Mouse (Mus musculus) neural tube, embryonic 12.5 days (tissue): ENCODE results near the gene Stard7. TPM values are rescaled to one million over a fixed set of nuclear protein-coding genes. Genes with fewer than 3 reads are reported as not detected.

ENCODE experiments used
- ATAC-seq: fragments of 200-750 bp; cut with Nextera tagmentation; 2 replicates; pipeline ENCODE4 v1.8.0; 2017; ENCODE audit warnings: low read depth, mild to moderate bottlenecking, moderate TSS enrichment, moderate library complexity; ENCODE audit not compliant: low FRiP score
- H3K27ac ChIP-seq: fragments of 300-500 bp; sonication (generic); 2 replicates; pipeline ENCODE4 v1.5.1; 2016
- H3K27me3 ChIP-seq: fragments of 300-500 bp; sonication (generic); replicated peaks from 2 replicates; pipeline ENCODE4 v1.6.1; 2016; ENCODE audit warnings: mild to moderate bottlenecking
- H3K36me3 ChIP-seq: fragments of 300-500 bp; sonication (generic); 2 replicates; pipeline ENCODE4 v1.6.1; 2016; ENCODE audit warnings: mild to moderate bottlenecking
- H3K4me1 ChIP-seq: fragments of 300-500 bp; sonication (generic); 2 replicates; pipeline ENCODE4 v1.6.1; 2016
- H3K4me2 ChIP-seq: fragments of 300-500 bp; sonication (generic); replicated peaks from 2 replicates; pipeline ENCODE4 v1.6.1; 2016; ENCODE audit warnings: mild to moderate bottlenecking
- H3K4me3 ChIP-seq: fragments of 300-500 bp; sonication (generic); 2 replicates; pipeline ENCODE4 v1.5.1; 2016
- H3K9ac ChIP-seq: fragments of 300-500 bp; sonication (generic); 2 replicates; pipeline ENCODE4 v1.6.1; 2016; ENCODE audit warnings: mild to moderate bottlenecking
- H3K9me3 ChIP-seq: fragments of 300-500 bp; sonication (generic); 2 replicates; pipeline ENCODE4 v1.6.1; 2016; ENCODE audit warnings: mild to moderate bottlenecking
- WGBS: fragments of 180-500 bp; shearing (Covaris S2); methylation state at CpG from one replicate; pipeline ENCODE4 v1.1.7; 2016; 5-methylcytosine and 5-hydroxymethylcytosine counted together
- polyA plus RNA-seq: library from polyadenylated mRNA; unstranded; fragments of >200 nt; fragmentation: Nextera tagmentation; extraction: Ambion mirVana; gene quantifications from 2 replicates; pipeline ENCODE4 v1.2.1, GENCODE M21; 2016

The Stard7 gene
- polyA plus RNA-seq, 1 experiment from 2014 or later: 88.4 TPM

DNA sequence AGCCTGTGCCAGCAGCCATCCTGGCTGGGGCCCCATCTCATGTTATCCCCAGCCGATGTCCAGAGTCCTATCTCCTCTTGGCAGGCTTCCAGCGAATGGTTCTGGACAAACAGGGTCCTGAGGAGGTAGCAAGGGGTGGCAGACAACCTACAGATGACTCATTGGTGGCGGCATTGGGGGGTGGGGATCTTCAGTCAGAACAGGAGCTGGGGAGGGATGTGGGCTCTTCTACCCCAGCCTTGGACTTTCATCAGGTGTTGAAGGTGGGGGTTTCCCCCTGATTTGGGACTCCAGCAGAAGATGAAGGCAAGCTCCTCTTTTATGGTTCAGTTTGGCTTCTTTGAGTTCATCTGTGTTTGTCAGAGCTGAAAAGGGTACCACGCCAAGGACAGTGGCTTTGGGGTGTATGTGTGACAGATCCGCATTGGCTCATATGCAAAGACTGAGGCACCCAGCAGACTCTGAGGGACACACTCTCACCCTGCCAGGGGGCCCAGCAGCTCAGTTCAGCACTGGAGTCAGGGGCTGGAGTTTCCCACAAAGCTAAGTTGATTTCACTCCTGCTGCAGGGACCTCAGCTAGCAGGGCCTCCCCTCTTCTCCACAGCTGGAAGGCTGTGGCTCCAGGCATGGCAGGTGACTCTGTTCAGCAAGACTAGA, 64.1 kb downstream of the Stard7 start:
- ATAC-seq: no peak
- H3K27me3 ChIP-seq: peaks cover 42% of the 10 kb centered on the region
- no peaks in the 10 kb centered on the region for H3K36me3 ChIP-seq
- no peak overlapping the region for H3K4me2 ChIP-seq
- 77% methylated on average over 5 of the region's 5 CpGs for WGBS
- no peak overlapping the region for H3K4me3 ChIP-seq
- no peak overlapping the region for H3K27ac ChIP-seq
- H3K9me3 ChIP-seq: no peaks in the 10 kb centered on the region
- no peak overlapping the region for H3K9ac ChIP-seq
- peaks cover 12% of the 10 kb centered on the region for H3K4me1 ChIP-seq

DNA sequence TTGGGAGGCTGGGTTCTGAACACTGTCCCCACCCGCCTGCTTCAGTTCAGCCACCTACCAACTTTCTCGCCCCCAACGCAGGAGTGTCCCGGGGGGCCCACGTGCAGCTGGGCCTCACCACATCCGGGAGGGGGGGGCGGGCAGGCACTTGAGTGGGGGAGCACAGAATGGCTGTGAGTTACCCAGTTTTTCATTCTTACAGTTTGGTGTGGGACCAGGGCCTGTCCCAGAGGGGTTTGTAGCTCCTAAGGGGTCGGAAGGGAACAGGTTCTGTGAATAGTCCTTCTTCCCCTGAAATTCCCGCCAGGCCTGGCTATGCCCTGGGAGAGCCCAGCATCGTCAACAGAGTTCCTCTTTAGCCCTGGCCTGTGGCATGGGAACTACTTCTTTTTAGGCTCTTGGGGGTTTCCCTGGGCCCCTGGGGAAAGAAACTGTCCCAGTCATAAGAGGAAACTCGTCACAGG, 65.1 kb downstream of the Stard7 start:
- Histone ChIP-seq H3K27me3 (peaks cover 42% of the 10 kb centered on the region), H3K4me2 (peak overlapping the region; percentile 90; the same call in 1 of the 2 replicates), H3K9ac (no peak overlapping the region), H3K27ac (no peak overlapping the region), H3K4me1 (peaks cover 12% of the 10 kb centered on the region), H3K9me3 (no peaks in the 10 kb centered on the region), H3K4me3 (no peak overlapping the region), H3K36me3 (no peaks in the 10 kb centered on the region)
- WGBS: 39% methylated on average over 11 of the region's 11 CpGs
- no peak for ATAC-seq

GRCm38 (mm10) chr2:127335767-127336496, 65.9 kb downstream of the Stard7 start, which contains the start of gene Dusp2:
Gene Dusp2, plus strand, starts transcription at chr2:127336159.
- Histone ChIP-seq H3K4me1 (peaks cover 12% of the 10 kb centered on the region), H3K9ac (peak within 1 kb of the TSS; percentile 57), H3K4me3 (peak within 1 kb of the TSS; percentile 48), H3K27me3 (peaks cover 42% of the 10 kb centered on the region), H3K27ac (no peak within 1 kb of the TSS), H3K36me3 (no peaks in the 10 kb centered on the region), H3K9me3 (no peaks in the 10 kb centered on the region), H3K4me2 (peak within 1 kb of the TSS; percentile 90)
- peak; percentile 65 for ATAC-seq
- WGBS: 1% methylated on average over 76 of the region's 76 CpGs

GRCm38 (mm10) chr2:127336497-127336832, 66.4 kb downstream of the Stard7 start:
- H3K27ac ChIP-seq: no peak overlapping the region
- H3K36me3 ChIP-seq: no peaks in the 10 kb centered on the region
- ATAC-seq: peak; percentile 45; the same call in 1 of the 2 replicates
- H3K4me3 ChIP-seq: peak overlapping the region; percentile 48
- peak overlapping the region; percentile 57 for H3K9ac ChIP-seq
- WGBS: 2% methylated on average over 32 of the region's 33 CpGs
- peak overlapping the region; percentile 90 for H3K4me2 ChIP-seq
- H3K27me3 ChIP-seq: peaks cover 42% of the 10 kb centered on the region
- peaks cover 12% of the 10 kb centered on the region for H3K4me1 ChIP-seq
- H3K9me3 ChIP-seq: no peaks in the 10 kb centered on the region

GRCm38 (mm10) chr2:127336885-127337284, 66.9 kb downstream of the Stard7 start:
- ATAC-seq: no peak
- Histone ChIP-seq H3K4me2 (peak overlapping the region; percentile 90), H3K9me3 (no peaks in the 10 kb centered on the region), H3K27ac (no peak overlapping the region), H3K4me3 (peak overlapping the region; percentile 48), H3K9ac (no peak overlapping the region), H3K4me1 (peaks cover 12% of the 10 kb centered on the region), H3K36me3 (no peaks in the 10 kb centered on the region), H3K27me3 (peaks cover 42% of the 10 kb centered on the region)
- WGBS: 57% methylated on average over 5 of the region's 5 CpGs

- WGBS: 76% methylated on average over 11 of the region's 11 CpGs
- H3K36me3 ChIP-seq: no peaks in the 10 kb centered on the region
- H3K27ac ChIP-seq: no peak overlapping the region
- peaks cover 12% of the 10 kb centered on the region for H3K4me1 ChIP-seq
- peaks cover 42% of the 10 kb centered on the region for H3K27me3 ChIP-seq
- H3K4me3 ChIP-seq: no peak overlapping the region
- ATAC-seq: no peak
- H3K9ac ChIP-seq: no peak overlapping the region
- no peaks in the 10 kb centered on the region for H3K9me3 ChIP-seq
- peak overlapping the region; percentile 90 for H3K4me2 ChIP-seq
These were observed 67.5 kb downstream of the Stard7 start for GRCm38 (mm10) chr2:127337531-127337930.

- H3K36me3 ChIP-seq: no peaks in the 10 kb centered on the region
- no peak overlapping the region for H3K9ac ChIP-seq
- H3K4me2 ChIP-seq: peak overlapping the region; percentile 90; the same call in 1 of the 2 replicates
- H3K9me3 ChIP-seq: no peaks in the 10 kb centered on the region
- H3K27me3 ChIP-seq: peaks cover 42% of the 10 kb centered on the region
- H3K4me3 ChIP-seq: no peak overlapping the region
- H3K27ac ChIP-seq: no peak overlapping the region
- 75% methylated on average over 7 of the region's 7 CpGs for WGBS
- H3K4me1 ChIP-seq: peaks cover 12% of the 10 kb centered on the region
- no peak for ATAC-seq
These were observed 68.0 kb downstream of the Stard7 start for GRCm38 (mm10) chr2:127338012-127338411.

GRCm38 (mm10) chr2:127338416-127338815, 68.4 kb downstream of the Stard7 start, which contains the start of gene Astl:
Gene Astl, plus strand, starts transcription at chr2:127338639.
- H3K9ac ChIP-seq: no peak within 1 kb of the TSS
- H3K4me2 ChIP-seq: peak within 1 kb of the TSS; percentile 90
- H3K9me3 ChIP-seq: no peaks in the 10 kb centered on the region
- H3K36me3 ChIP-seq: no peaks in the 10 kb centered on the region
- WGBS: 88% methylated on average over 4 of the region's 4 CpGs
- H3K4me1 ChIP-seq: peaks cover 12% of the 10 kb centered on the region
- H3K4me3 ChIP-seq: no peak within 1 kb of the TSS
- H3K27me3 ChIP-seq: peaks cover 42% of the 10 kb centered on the region
- no peak for ATAC-seq
- no peak within 1 kb of the TSS for H3K27ac ChIP-seq

GRCm38 (mm10) chr2:127338833-127339232, 68.8 kb downstream of the Stard7 start:
- H3K4me1 ChIP-seq: peaks cover 12% of the 10 kb centered on the region
- ATAC-seq: no peak
- H3K4me3 ChIP-seq: no peak overlapping the region
- H3K9me3 ChIP-seq: no peaks in the 10 kb centered on the region
- H3K4me2 ChIP-seq: no peak overlapping the region
- no peaks in the 10 kb centered on the region for H3K36me3 ChIP-seq
- H3K27me3 ChIP-seq: peaks cover 41% of the 10 kb centered on the region
- WGBS: 75% methylated on average over 4 of the region's 4 CpGs
- no peak overlapping the region for H3K9ac ChIP-seq
- H3K27ac ChIP-seq: no peak overlapping the region

DNA sequence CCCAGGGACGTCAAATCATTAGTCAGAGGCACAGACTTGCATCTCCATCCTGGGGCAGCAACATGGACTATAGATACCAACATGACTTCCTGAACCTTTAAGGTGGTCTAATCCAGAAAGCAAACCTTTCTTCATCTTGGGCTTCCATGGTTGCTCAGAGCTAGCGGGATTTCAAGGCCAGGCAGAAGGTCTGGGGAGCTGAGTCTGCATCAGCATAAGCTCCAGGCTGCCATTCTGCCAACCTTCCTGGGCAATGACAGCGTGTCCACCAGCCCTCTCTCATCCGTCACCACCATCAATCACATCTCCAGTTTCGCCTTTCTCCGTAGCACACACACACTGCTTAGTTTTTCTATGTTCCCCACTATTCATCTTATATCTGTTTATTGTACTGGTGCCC, 69.2 kb downstream of the Stard7 start:
- no peak overlapping the region for H3K27ac ChIP-seq
- 80% methylated on average over 6 of the region's 6 CpGs for WGBS
- no peak overlapping the region for H3K9ac ChIP-seq
- H3K4me1 ChIP-seq: peaks cover 12% of the 10 kb centered on the region
- H3K4me2 ChIP-seq: no peak overlapping the region
- no peaks in the 10 kb centered on the region for H3K36me3 ChIP-seq
- no peaks in the 10 kb centered on the region for H3K9me3 ChIP-seq
- H3K27me3 ChIP-seq: peaks cover 39% of the 10 kb centered on the region
- no peak overlapping the region for H3K4me3 ChIP-seq
- no peak for ATAC-seq

GRCm38 (mm10) chr2:127341159-127341558, 71.1 kb downstream of the Stard7 start:
- H3K4me3 ChIP-seq: no peak overlapping the region
- no peaks in the 10 kb centered on the region for H3K36me3 ChIP-seq
- peaks cover 20% of the 10 kb centered on the region for H3K27me3 ChIP-seq
- peaks cover 6% of the 10 kb centered on the region; the same call in 1 of the 2 replicates for H3K4me1 ChIP-seq
- ATAC-seq: no peak
- no peak overlapping the region for H3K27ac ChIP-seq
- 23% methylated on average over 3 of the region's 3 CpGs for WGBS
- no peaks in the 10 kb centered on the region for H3K9me3 ChIP-seq
- H3K9ac ChIP-seq: no peak overlapping the region
- H3K4me2 ChIP-seq: no peak overlapping the region

GRCm38 (mm10) chr2:127346334-127346733, 76.3 kb downstream of the Stard7 start:
- ATAC-seq: no peak
- Histone ChIP-seq H3K9me3 (no peaks in the 10 kb centered on the region), H3K27me3 (no peaks in the 10 kb centered on the region; the same call in 1 of the 2 replicates), H3K27ac (no peak overlapping the region), H3K9ac (no peak overlapping the region), H3K4me2 (no peak overlapping the region), H3K36me3 (no peaks in the 10 kb centered on the region), H3K4me1 (no peaks in the 10 kb centered on the region), H3K4me3 (no peak overlapping the region)
- WGBS: 67% methylated on average over 1 of the region's 1 CpGs
